In the genomic region with DNA sequence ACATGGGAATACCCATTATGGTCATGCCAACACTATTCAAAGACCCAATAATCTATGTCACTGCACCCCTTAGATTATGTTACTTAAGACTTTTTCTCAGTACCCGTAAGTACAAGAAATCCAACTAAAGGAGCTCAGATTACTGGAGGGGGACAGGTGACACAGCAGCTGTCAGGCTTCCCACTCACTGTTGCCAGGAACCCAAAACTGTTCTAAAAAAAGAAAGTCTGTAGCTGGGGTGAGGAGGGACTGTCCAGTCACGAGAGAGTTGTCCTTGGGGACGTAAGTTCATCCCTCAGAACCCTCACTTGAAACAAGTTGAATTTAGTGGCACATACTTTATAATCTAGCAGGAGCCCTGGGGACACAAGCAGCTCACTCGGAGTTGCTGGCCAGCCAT, we compare ENCODE assay signal across 24 mouse cellular contexts. TPM values are rescaled to one million over a fixed set of nuclear protein-coding genes. Genes with fewer than 3 reads are reported as not detected.
DNase-seq lines count a peak whose midpoint lies in the region; ATAC-seq and TF ChIP-seq lines count a peak whose summit lies in the region.
"Had no signal": no experiment of that assay in that cellular context is flagged by ENCODE, and none has a peak within 500 bp of the region (broad histone marks: within the 10 kb centered on the region; RNA-seq: fewer than 3 reads in every experiment).

No protein-coding gene starts in this region.

- no peaks in the 10 kb centered on the region for H3K79me2 ChIP-seq in myocyte (ENCODE audit: control insufficient read depth, insufficient read depth)

- no peak for TF ChIP-seq POLR2A in myocyte (IDR thresholded peaks at IDR 0.05; ENCODE audit: insufficient read length, low read depth)

- 43% methylated on average over 4 of the region's 4 CpGs for WGBS in kidney, postnatal 0 days

- no peak for TF ChIP-seq CTCF in kidney, postnatal 0 days (IDR thresholded peaks at IDR 0.05; ENCODE audit: low read depth)

- no peaks in the 10 kb centered on the region for H3K9me3 ChIP-seq in kidney, postnatal 0 days (replicated peaks; ENCODE audit: low read length)
- H3K9me3 ChIP-seq: forebrain, embryonic 13.5 days; hindbrain, embryonic 15.5 days; liver, embryonic 12.5 days; neural tube, embryonic 12.5 days had no signal

- H3K4me2 ChIP-seq in kidney, postnatal 0 days (ENCODE audit: low read length) = no peak overlapping the region
- H3K4me2 ChIP-seq in myocyte (ENCODE audit: low read depth) = peak overlapping the region; percentile 28
- H3K4me2 ChIP-seq: forebrain, embryonic 13.5 days; hindbrain, embryonic 15.5 days; liver, embryonic 12.5 days; neural tube, embryonic 12.5 days had no signal

- H3K4me3 ChIP-seq in kidney, postnatal 0 days (replicated peaks; ENCODE audit: low read depth, low read length) = no peak overlapping the region
- no peak overlapping the region for H3K4me3 ChIP-seq in myocyte
- H3K4me3 ChIP-seq: erythroblast, embryonic 14.5 days; forebrain, embryonic 13.5 days; heart, adult 2 months; hindbrain, embryonic 15.5 days; left cerebral cortex, adult 2 months; liver, embryonic 12.5 days; neural tube, embryonic 12.5 days had no signal

- intact Hi-C loops in heart, postnatal 25 days (cut with DNase I) = no loop called here

- no peak overlapping the region for H3ac ChIP-seq in myocyte (ENCODE audit: control insufficient read depth, insufficient read length)

- no peaks in the 10 kb centered on the region for H3K36me3 ChIP-seq in kidney, postnatal 0 days (ENCODE audit: insufficient read depth, low read length)
- H3K36me3 ChIP-seq in myocyte (ENCODE audit: control insufficient read depth, insufficient read depth) = no peaks in the 10 kb centered on the region
- H3K36me3 ChIP-seq: hindbrain, embryonic 15.5 days; liver, embryonic 12.5 days; neural tube, embryonic 12.5 days had no signal

- no peak for ATAC-seq in kidney, postnatal 0 days (replicated peaks; ENCODE audit: low FRiP score, low read depth)
- ATAC-seq in granulocyte monocyte progenitor cell, adult 5-6 weeks (replicated peaks; ENCODE audit: poor library complexity, severe bottlenecking) = no peak
- ATAC-seq: forebrain, embryonic 13.5 days; liver, embryonic 12.5 days had no signal

- H3K9ac ChIP-seq in kidney, postnatal 0 days (ENCODE audit: low read depth, low read length) = no peak overlapping the region
- H3K9ac ChIP-seq: forebrain, embryonic 13.5 days; hindbrain, embryonic 15.5 days; liver, embryonic 12.5 days; neural tube, embryonic 12.5 days had no signal

- H3K4me1 ChIP-seq in kidney, postnatal 0 days (replicated peaks; ENCODE audit: insufficient read depth, low read length) = no peaks in the 10 kb centered on the region
- H3K4me1 ChIP-seq: forebrain, embryonic 13.5 days; hindbrain, embryonic 15.5 days; liver, embryonic 12.5 days; neural tube, embryonic 12.5 days had no signal

- DNase-seq in heart, adult 18-20 months = peak; percentile 14 to 27
- no peak for DNase-seq in heart, postnatal 25 days (ENCODE audit: low spot score)
- DNase-seq in kidney, postnatal 0 days (ENCODE audit: low spot score) = peak; percentile 42
- no peak for DNase-seq in kidney, postnatal 14 days
- peak; percentile 13 for DNase-seq in gastrocnemius, postnatal 25 days
- no peak for DNase-seq in yolk sac, embryonic 10.5 days (ENCODE audit: low spot score)
- DNase-seq: B cell, adult 2 months; cerebellum, adult 2 months; kidney, adult 11 months; kidney, postnatal 4 days; layer of hippocampus, adult 9-11 months; left cerebral cortex, postnatal 4 days; lung, adult 2 months; right cerebral cortex, postnatal 4 days had no signal

- H3K27me3 ChIP-seq in kidney, postnatal 0 days (ENCODE audit: insufficient read depth, low read length) = no peaks in the 10 kb centered on the region
- no peaks in the 10 kb centered on the region for H3K27me3 ChIP-seq in myocyte (ENCODE audit: control insufficient read depth, insufficient read depth, insufficient read length)
- H3K27me3 ChIP-seq: forebrain, embryonic 13.5 days; hindbrain, embryonic 15.5 days; liver, embryonic 12.5 days; neural tube, embryonic 12.5 days had no signal

- H3K27ac ChIP-seq in kidney, postnatal 0 days = no peak overlapping the region
- H3K27ac ChIP-seq: forebrain, embryonic 13.5 days; heart, adult 2 months; hindbrain, embryonic 15.5 days; left cerebral cortex, adult 2 months; liver, embryonic 12.5 days; neural tube, embryonic 12.5 days; stomach, postnatal 0 days had no signal

TF ChIP-seq in myocyte, 11 proteins besides CTCF, POLR2A, EP300 and RAD21:
- no peak for TF ChIP-seq E2F4 (IDR thresholded peaks at IDR 0.05; ENCODE audit: insufficient read depth)
- TF ChIP-seq MYOD1 (IDR thresholded peaks at IDR 0.05; ENCODE audit: control insufficient read depth in 1 of 3, insufficient read length in 2 of 3, low read depth in 2 of 3) = peak; percentile 87 to 92 (median 91)
- no peak for TF ChIP-seq SRF (IDR thresholded peaks at IDR 0.05; ENCODE audit: control insufficient read depth, insufficient read length, low read depth)
- TF ChIP-seq MAX (IDR thresholded peaks at IDR 0.05; ENCODE audit: low read depth) = no peak
- no peak for TF ChIP-seq REST (IDR thresholded peaks at IDR 0.05; ENCODE audit: insufficient read depth, insufficient read length)
- TF ChIP-seq TCF12 (IDR thresholded peaks at IDR 0.05; ENCODE audit: insufficient read depth, poor library complexity, severe bottlenecking) = peak; percentile 97
- TF ChIP-seq POLR2AphosphoS2 (IDR thresholded peaks at IDR 0.05; ENCODE audit: insufficient read length, low read depth) = no peak
- TF ChIP-seq CEBPB (IDR thresholded peaks at IDR 0.05; ENCODE audit: insufficient read depth, poor library complexity, severe bottlenecking) = 0 out of 2 replicates have a peak, but pooled peaks have one; percentile 2
- peak in 2 of 3 experiments; percentile 77 to 92 for TF ChIP-seq MYOG (IDR thresholded peaks at IDR 0.05; ENCODE audit: control insufficient read depth in 1 of 3, insufficient read depth in 1 of 3, insufficient read length in 2 of 3, low read depth in 2 of 3)
- no peak for TF ChIP-seq USF1 (IDR thresholded peaks at IDR 0.05; ENCODE audit: low read depth)
- TF ChIP-seq TCF3 (IDR thresholded peaks at IDR 0.05; ENCODE audit: insufficient read length, low read depth) = peak; percentile 83

RNA-seq across cellular contexts. Expression of gene Acsl3, which starts 46.6 kb away (rescaled TPM):
- total RNA-seq in heart, adult 18-20 months (2021) = 1 to 10 TPM; 4.4 to 5.5 TPM
- 1 to 10 TPM; 3.7 to 4.4 TPM for total RNA-seq in heart, postnatal 25 days (2021)
- 55.2 and 58.2 TPM in 2 replicates for polyA plus RNA-seq in kidney, postnatal 0 days (2015; fragmentation: Nextera tagmentation; extraction: Ambion mirVana)
- total RNA-seq in gastrocnemius, postnatal 25 days (2021) = 10 to 100 TPM in 1 of 2 experiments, 1 to 10 TPM in 1; 8.0 to 11.3 TPM
- polyA plus RNA-seq in myocyte (2012; fragmentation: generic; extraction: Trizol) = 106 TPM
- 11.2 and 11.8 TPM in 2 replicates for total RNA-seq in granulocyte monocyte progenitor cell, adult 5-6 weeks (2014; fragmentation: Nextera tagmentation)
- total RNA-seq in granulocyte monocyte progenitor cell, adult 5-6 weeks (2017) = 24.3 and 37.7 TPM in 2 replicates

RNA-seq across cellular contexts. Expression of gene Utp14b, which starts 46.8 kb away (rescaled TPM):
- total RNA-seq in heart, adult 18-20 months (2021) = under 1 TPM; 0.87 to 0.99 TPM
- 1 to 10 TPM; 1.0 to 1.3 TPM for total RNA-seq in heart, postnatal 25 days (2021)
- 2.6 and 2.7 TPM in 2 replicates for polyA plus RNA-seq in kidney, postnatal 0 days (2015; fragmentation: Nextera tagmentation; extraction: Ambion mirVana)
- total RNA-seq in gastrocnemius, postnatal 25 days (2021) = 1 to 10 TPM; 1.1 to 2.2 TPM
- polyA plus RNA-seq in myocyte (2012; fragmentation: generic; extraction: Trizol) = 3.0 TPM
- total RNA-seq in granulocyte monocyte progenitor cell, adult 5-6 weeks (2014; fragmentation: Nextera tagmentation) = 9.0 and 9.2 TPM in 2 replicates
- 10.3 and 11.4 TPM in 2 replicates for total RNA-seq in granulocyte monocyte progenitor cell, adult 5-6 weeks (2017)

Comparison
In these comparisons a context has a peak if more than half of its experiments do, and no peak if none do; other contexts are left out.
1. DNase-seq: peak in heart, adult 18-20 months (2 of 2), kidney, postnatal 0 days (single experiment) and gastrocnemius, postnatal 25 days (single experiment); none in heart, postnatal 25 days (single experiment), kidney, postnatal 14 days (single experiment) and yolk sac, embryonic 10.5 days (single experiment).